Mouse (Mus musculus) MEL (cell line): ENCODE measurements at regions not wholly inside any gene's neighbourhood (a gene's known extent, or its start where the extent isn't known, plus 50 kb on each side); places are given as distances from the start of the nearest gene placed in this dataset.

Source experiments
- DNase-seq: peaks from one replicate; pipeline ENCODE4 v3.0.0; 2011; ENCODE audit warnings: low read depth, low spot score
- H3K27ac ChIP-seq: 2 replicates; pipeline ENCODE4 v1.5.1; 2012; ENCODE audit warnings: low read depth, mild to moderate bottlenecking, control low read depth, low read length, moderate library complexity; ENCODE audit not compliant: control insufficient read depth
- H3K27me3 ChIP-seq, 2 experiments: fragments of 150-350 bp in 1 of 2; sonication (generic) in 1 of 2; 2 replicates each; pipeline ENCODE4 v1.6.1; 2012; ENCODE audit warnings: low read length in 2 of 2, mild to moderate bottlenecking in 2 of 2, improper control_type of control experiment in 1 of 2, moderate library complexity in 1 of 2; ENCODE audit not compliant: insufficient read depth in 2 of 2, control insufficient read depth in 1 of 2
- H3K36me3 ChIP-seq, 2 experiments: 2 replicates each; pipeline ENCODE4 v1.6.1; 2012 to 2014; ENCODE audit warnings: low read length in 2 of 2, improper control_type of control experiment in 1 of 2, inconsistent platforms in 1 of 2, mild to moderate bottlenecking in 1 of 2; ENCODE audit not compliant: insufficient read depth in 2 of 2, control insufficient read depth in 1 of 2
- H3K4me1 ChIP-seq, 2 experiments: fragments of 150-350 bp in 1 of 2; sonication (generic) in 1 of 2; 2 replicates each; pipeline ENCODE4 v1.6.1; 2012; ENCODE audit warnings: low read length in 2 of 2, improper control_type of control experiment in 1 of 2, mild to moderate bottlenecking in 1 of 2; ENCODE audit not compliant: insufficient read depth in 2 of 2, control insufficient read depth in 1 of 2
- H3K4me3 ChIP-seq, 2 experiments: fragments of 150-350 bp in 1 of 2; sonication (generic) in 1 of 2; 2 replicates each; pipeline ENCODE4 v1.5.1; 2012; ENCODE audit warnings: low read depth in 2 of 2, low read length in 2 of 2, mild to moderate bottlenecking in 2 of 2, moderate library complexity in 2 of 2, control low read depth in 1 of 2, improper control_type of control experiment in 1 of 2; ENCODE audit not compliant: control insufficient read depth in 1 of 2, insufficient read depth in 1 of 2
- H3K79me2 ChIP-seq: 2 replicates; pipeline ENCODE4 v1.6.1; 2012; ENCODE audit warnings: mild to moderate bottlenecking, low read length, moderate library complexity; ENCODE audit not compliant: control insufficient read depth, poor library complexity, insufficient read depth
- H3K9ac ChIP-seq: 2 replicates; pipeline ENCODE4 v1.6.1; 2012; ENCODE audit warnings: low read depth, mild to moderate bottlenecking, control low read depth, low read length, moderate library complexity; ENCODE audit not compliant: control insufficient read depth, poor library complexity, severe bottlenecking
- H3K9me3 ChIP-seq: fragments of 150-350 bp; sonication (generic); replicated peaks from 2 replicates; pipeline ENCODE4 v1.6.1; 2012; ENCODE audit warnings: mild to moderate bottlenecking, low read length, improper control_type of control experiment, moderate library complexity; ENCODE audit not compliant: insufficient read depth
- CHD1 ChIP-seq: IDR thresholded peaks from 2 replicates; pipeline ENCODE4 v1.6.1; 2012; ENCODE audit warnings: low read depth, mild to moderate bottlenecking, inconsistent platforms, low read length, improper control_type of control experiment
- HCFC1 ChIP-seq: IDR thresholded peaks from 2 replicates; pipeline ENCODE4 v1.6.1; 2012; ENCODE audit warnings: low read depth, mild to moderate bottlenecking, inconsistent platforms, low read length, improper control_type of control experiment, moderate library complexity
- MAFK ChIP-seq: IDR thresholded peaks from 2 replicates; pipeline ENCODE4 v1.6.1; 2011; ENCODE audit warnings: low read depth, mild to moderate bottlenecking, low read length, improper control_type of control experiment, borderline replicate concordance
- TBP ChIP-seq: IDR thresholded peaks from 2 replicates; pipeline ENCODE4 v1.8.0; 2011; ENCODE audit warnings: low read depth, low read length, improper control_type of control experiment
- USF1 ChIP-seq: IDR thresholded peaks from 2 replicates; pipeline ENCODE4 v1.6.1; 2014; ENCODE audit warnings: low read depth, mild to moderate bottlenecking, inconsistent platforms, low read length, improper control_type of control experiment, moderate library complexity
- ZC3H11A ChIP-seq: IDR thresholded peaks from 2 replicates; pipeline ENCODE4 v1.6.1; 2012; ENCODE audit warnings: low read depth, mild to moderate bottlenecking, inconsistent platforms, low read length, improper control_type of control experiment
- ZKSCAN1 ChIP-seq: IDR thresholded peaks from 2 replicates; pipeline ENCODE4 v1.6.1; 2012; ENCODE audit warnings: low read depth, mild to moderate bottlenecking, inconsistent platforms, low read length, improper control_type of control experiment, moderate library complexity

GRCm38 (mm10) chr7:73886152-73886551 lies 127.3 kb downstream of the St8sia2 start:
- no peaks in the 10 kb centered on the region for H3K27me3 ChIP-seq
- no peak overlapping the region for H3K9ac ChIP-seq
- H3K79me2 ChIP-seq = no peaks in the 10 kb centered on the region
- TF ChIP-seq ZKSCAN1 (no peak), HCFC1 (no peak), MAFK (no peak), TBP (no peak), USF1 (no peak), CHD1 (no peak), ZC3H11A (no peak)
- H3K9me3 ChIP-seq = no peaks in the 10 kb centered on the region
- no peaks in the 10 kb centered on the region for H3K36me3 ChIP-seq
- H3K4me3 ChIP-seq = no peak overlapping the region
- DNase-seq = no peak
- H3K4me1 ChIP-seq = no peaks in the 10 kb centered on the region
- no peak overlapping the region for H3K27ac ChIP-seq
